Mouse (Mus musculus) heart, postnatal 25 days (tissue): ENCODE data around the gene Sugct. TPM values are rescaled to one million over a fixed set of nuclear protein-coding genes. Genes with fewer than 3 reads are reported as not detected.
"Not testable (repeated sequence)": the region's sequence is repeated elsewhere in the genome, so short reads cannot be mapped to it uniquely, and the experiment has no call there.

Source experiments
- DNase-seq: peaks from one replicate; pipeline ENCODE4 v3.0.0; 2022; ENCODE audit warnings: low spot score
- intact Hi-C: fragments of 180-260 bp; cut with DNase I; formaldehyde crosslinking; loops from one replicate; pipeline ENCODE4 v1.15.1; 2025
- total RNA-seq, 2 experiments: library from RNA; stranded (reverse); gene quantifications; 2 replicates each; pipeline ENCODE4 v1.2.3; 2021

The Sugct gene
- total RNA-seq, 2 experiments from 2014 or later = 0.61 to 0.96 TPM

DNA sequence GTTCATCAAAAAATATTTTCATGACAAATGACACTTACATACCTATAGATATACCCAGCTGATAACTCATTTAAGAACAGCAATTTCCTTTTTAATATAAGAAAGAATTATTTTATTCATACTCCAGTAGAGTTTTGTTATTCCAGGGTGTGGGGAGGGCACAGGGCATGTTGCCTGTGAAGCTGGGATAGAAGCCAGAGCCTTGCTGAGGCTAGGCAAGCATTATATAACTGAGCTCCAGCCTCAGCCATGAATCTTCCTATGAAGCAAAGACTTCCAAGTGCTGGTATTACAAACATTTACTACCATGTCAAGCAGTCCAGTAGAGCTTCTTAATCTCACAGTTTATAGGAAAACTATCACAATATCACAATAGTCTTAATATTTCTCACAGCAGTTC, 70.4 kb downstream of the Sugct start:
- no peak for DNase-seq
- intact Hi-C loops = no loop called here

DNA sequence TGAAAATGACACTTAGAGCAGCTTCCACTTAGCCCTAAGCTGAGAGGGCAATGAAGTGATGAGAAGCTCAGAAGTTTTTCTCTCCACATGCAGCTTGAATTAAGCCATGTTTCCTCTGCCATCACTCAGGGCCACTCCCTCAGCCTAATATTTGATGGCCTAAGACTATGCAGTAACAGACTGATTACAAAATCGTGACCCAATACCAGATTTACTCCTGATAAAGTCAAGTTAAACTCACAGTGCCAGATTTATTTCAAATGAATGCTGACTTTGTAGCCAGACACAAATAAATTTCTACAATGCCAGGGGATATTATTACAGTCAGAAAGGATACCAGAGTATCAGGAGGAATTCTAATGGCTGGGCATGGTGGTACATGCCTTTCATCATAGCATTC, 89.1 kb downstream of the Sugct start:
- no peak for DNase-seq
- intact Hi-C loops = no loop called here

DNA sequence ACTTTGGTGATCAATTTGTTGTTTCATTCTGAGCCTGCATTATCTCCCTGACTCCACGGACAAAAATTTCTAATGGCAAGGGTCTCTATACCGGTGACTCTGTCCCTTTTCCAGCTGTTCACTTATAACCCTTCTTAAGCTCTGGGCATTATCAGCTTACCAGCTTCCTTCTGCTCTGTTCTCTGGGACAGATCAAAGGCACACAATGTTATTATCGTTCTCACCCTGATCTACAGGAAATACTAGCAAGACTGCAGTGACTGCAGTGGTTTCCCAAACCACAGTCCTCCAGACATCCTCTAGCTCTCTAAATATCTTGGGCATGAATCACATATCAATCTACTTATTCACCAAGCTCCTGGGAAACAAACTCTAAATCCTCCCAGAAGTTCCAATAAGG, 90.7 kb downstream of the Sugct start:
- intact Hi-C loops = no loop called here
- no peak for DNase-seq

DNA sequence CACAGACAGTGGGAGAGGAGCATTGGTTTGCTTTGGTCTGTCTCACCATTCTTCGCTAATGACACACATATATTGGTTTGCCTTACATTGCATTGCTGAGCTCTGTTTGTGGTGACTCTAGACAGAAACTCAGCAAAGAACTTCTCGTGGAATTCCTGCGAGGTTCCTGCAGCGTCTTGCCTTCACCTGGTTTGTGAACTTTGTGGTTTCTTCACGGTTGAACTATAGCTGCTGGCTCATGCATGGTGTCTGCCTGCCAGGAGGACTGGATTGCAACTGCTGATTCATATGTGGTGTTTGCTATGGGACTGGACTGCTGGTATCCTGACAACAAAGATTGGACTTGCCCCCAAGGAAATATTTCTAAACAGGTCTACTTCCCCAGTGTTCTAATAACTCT, 91.6 kb downstream of the Sugct start:
- DNase-seq = no peak
- intact Hi-C loops = no loop called here

DNA sequence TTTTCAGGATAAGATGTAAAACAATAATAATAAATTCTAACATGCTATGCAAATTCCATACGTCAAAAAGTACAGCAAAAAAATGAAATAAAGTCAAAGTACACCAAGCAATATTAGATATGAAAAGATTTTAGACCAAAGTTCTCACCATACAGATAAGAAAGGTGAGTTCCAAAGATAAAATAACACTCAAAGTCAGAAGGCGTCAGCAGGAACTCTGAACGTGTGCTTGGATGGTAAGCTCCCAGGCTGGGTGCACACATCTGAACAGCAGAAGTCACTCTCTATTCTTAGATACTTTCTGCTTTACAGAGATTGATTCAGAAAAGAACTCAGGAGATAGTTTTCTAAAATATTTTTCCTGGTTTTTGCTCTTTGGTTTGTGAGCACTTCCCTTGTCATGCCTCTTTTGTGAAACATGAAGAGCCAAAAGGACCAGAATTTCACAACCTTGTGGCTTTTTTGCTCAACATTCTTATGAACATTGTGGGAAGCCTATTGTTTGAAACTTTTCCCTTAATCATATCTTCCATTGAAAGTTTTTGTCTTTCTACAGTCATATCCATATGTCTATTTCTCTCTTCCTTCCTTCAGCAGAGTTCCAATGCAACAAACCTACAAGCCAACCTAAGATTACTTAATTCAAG, 110.0 kb downstream of the Sugct start:
- intact Hi-C loops = loop anchor here (10.0 kb wide), 1 partner anchor 1601 kb away; no protein-coding TSS in a partner anchor

DNA sequence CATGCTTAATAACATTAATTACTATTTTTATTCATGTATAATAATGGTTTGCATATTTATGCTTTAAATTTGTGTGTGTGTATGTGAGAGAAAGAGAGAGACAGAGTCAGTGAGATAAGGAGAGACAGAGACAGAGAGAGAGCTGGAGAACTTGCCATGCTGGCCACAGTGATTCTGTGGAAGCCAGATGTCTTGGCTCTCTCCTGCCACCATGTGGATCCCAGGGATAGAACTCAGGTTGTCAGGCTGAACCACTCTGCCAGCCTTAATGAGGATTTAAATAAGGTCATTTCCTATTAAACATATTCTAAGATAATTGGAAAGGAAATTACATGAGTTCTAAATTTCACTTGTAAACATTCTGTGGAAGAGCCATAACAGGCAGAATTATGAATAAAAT, 110.5 kb downstream of the Sugct start:
- no peak for DNase-seq
- intact Hi-C loops = loop anchor here (10.0 kb wide), 1 partner anchor 1600 kb away; no protein-coding TSS in a partner anchor

More for the DNA sequence above, 110.0 kb downstream of the Sugct start:
- DNase-seq = no peak

DNA sequence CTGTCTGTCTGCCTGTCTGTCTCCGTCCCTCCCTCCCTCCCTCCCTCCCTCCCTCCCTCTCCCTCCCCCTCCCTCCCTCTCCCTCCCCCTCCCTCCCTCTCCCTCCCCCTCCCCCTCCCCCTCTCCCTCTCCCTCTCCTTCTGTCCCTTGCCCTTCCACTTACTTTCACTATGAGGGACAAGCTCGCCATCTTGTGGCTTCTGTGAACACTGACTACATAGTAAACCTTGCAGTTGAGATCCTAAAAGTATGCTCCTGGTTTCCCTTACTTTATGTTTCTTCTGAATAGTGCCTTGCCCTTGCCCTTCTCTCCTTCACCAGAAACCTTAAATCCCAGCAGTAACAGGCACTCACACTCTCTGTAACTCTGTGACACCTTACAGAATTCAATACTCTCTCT, 113.7 kb downstream of the Sugct start:
- no peak for DNase-seq
- intact Hi-C loops = loop anchor here (10.0 kb wide), 1 partner anchor 1597 kb away; no protein-coding TSS in a partner anchor

DNA sequence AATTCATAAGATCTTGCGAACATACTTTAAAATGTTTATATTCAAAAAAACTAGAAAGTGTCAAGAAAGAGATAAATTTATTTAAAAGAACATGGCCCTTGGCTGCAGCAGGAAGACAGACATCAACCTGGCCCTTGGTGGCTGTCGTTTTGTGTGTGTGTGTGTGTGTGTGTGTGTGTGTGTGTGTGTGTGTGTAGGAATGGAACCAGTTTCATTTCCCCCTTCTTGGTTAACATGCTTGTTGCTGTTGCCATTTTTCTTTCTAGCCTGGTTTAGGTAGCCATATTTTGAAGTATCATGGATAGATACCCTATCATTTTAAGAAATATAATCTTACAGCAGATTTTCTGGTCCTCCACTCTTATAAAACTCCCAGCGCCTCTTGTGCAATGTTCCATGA, 136.0 kb downstream of the Sugct start:
- intact Hi-C loops = no loop called here
- no peak for DNase-seq

DNA sequence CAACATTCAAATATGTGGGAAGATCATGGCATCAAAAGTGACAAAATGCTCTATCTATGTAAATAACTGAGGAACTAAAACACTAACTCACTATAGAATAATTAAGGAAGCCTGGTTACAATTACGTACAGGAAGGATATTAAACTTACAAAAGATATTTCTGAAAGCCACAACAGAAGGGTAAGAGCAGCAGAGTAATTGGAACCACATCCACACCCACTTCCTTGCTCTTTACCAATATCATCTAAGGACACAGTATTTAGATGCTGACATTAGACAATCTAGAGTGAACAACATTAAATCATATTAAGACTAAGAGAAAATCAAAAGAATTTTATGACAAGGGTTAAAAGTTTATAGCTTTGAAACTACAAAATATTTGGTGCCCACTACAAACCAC, 159.0 kb downstream of the Sugct start:
- no peak for DNase-seq
- intact Hi-C loops = no loop called here

DNA sequence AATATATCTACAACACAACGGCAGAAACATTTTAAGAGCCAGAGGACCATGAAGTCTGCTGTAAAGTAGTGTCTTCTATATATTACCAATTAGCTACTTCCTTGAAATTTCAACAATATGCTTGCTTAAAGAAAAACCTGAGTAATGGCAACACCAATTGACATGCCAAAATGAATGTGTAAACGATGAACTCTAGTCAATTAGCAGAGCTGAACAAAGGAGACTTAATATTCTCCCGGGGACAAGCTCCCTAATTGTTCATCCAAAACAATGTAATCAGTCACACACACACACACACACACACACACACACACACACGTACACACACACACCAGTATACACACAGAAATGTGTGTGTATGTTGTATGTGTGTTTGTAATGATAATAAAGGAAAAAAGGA, 160.5 kb downstream of the Sugct start:
- intact Hi-C loops = no loop called here
- DNase-seq = no peak

DNA sequence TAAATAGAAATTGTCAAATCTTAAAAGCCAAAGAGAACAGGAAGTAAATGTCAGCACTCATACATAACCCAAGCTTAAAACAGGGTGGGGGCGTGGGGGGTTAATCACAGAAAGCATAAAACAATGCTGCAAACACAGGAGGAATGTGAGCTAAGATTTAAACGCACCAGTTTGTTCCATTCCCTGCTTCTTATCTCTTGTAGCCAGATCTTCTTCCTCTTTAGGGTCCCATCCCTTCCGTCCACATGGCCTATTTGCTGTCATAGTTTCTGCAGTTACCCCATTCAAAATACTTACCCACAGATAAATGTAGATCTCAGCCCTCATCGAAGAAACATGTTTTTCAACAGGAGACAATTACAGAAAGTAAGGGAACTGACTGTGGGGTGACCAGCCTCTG, 160.9 kb downstream of the Sugct start:
- intact Hi-C loops = no loop called here
- no peak for DNase-seq

DNA sequence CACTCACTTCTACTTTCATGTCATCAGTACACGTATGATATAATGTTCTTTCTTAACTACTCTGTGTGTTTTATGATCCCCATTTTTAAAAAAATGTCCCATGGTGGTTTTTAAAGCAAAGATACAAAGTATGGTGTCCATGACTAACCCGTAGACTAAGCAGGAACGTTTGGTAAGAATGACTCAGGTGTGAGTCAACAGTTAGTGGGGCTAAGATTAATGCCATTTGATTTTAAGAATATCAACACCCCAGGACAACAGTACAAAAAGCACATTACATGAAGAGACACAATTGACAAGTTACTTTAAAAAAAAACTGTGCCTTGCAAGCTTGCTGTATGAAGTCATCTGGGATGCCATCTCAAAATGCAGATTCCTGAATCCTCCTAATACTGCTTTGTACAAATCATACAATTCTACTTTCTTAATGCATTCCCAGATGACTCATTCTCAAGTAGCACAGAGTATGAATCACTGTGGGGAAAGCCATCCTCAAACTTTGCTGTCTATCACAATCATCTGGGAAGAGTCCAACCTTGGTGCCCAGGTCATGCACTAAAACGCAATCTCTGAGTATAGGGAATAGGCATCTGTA, 184.1 kb downstream of the Sugct start:
- no peak for DNase-seq
- intact Hi-C loops = no loop called here

DNA sequence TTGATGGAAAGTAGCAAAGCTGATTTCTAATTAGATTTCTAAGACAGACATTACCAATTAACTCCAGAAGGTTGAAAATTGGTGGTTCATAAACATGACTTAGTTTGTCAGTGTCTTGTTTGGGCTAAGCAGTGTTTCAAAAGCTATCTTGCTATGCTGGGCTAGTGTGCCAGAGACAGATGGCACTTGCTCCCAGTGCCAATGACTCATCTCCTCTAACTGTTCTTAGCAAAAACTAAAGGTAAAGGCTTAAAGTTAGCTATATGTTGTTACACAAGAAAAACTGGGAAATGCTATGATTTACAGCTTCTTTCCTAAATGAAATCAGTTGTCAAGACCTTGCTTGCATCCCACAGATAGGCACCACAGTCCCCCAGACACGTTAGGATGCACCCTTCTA, 200.4 kb downstream of the Sugct start:
- intact Hi-C loops = no loop called here

DNA sequence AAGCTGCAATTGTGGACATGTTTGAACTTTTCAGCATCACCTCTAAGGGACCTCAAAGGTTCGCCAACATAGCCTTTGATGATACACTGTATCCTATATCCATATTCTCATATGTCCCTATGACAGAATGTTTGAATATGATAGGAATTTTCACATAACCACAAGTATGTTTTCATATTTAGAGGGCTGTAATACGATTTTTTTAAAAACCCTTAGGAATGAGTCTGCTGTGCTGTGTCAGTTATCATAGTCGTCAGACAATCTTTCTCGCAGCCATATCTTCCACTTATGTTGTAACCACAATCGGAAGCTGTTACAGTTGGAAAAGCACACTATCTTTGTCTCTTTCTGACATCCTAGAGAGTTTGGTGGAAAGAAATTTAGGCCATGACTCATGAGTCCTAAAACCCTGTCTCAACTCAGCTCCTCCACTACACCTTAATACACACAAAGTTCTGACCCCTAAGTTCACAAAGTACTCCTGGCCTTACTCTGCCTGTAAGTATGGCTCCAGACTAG, 201.2 kb downstream of the Sugct start:
- intact Hi-C loops = no loop called here
- no peak for DNase-seq

More for the DNA sequence above, 200.4 kb downstream of the Sugct start:
- DNase-seq = no peak

DNA sequence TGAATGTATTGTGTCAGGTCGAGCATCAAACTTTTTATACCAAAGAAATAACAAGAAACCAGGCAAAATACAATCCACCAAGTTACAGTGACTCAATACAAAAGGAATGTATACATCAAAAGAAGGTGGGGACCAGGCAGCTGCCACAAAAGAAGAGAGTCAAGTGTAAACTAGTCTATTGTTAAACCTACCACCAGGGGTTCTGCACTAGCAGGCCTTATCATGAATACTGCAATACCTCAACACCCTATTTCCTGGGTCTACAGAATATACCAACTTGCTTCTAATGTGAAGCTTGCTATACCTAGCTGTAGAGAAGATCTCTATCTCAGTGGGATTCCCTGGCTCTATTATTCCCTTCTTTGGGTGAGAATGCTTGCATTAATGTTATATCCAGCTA, 237.4 kb downstream of the Sugct start:
- DNase-seq, intact Hi-C loops: not testable (repeated sequence)

DNA sequence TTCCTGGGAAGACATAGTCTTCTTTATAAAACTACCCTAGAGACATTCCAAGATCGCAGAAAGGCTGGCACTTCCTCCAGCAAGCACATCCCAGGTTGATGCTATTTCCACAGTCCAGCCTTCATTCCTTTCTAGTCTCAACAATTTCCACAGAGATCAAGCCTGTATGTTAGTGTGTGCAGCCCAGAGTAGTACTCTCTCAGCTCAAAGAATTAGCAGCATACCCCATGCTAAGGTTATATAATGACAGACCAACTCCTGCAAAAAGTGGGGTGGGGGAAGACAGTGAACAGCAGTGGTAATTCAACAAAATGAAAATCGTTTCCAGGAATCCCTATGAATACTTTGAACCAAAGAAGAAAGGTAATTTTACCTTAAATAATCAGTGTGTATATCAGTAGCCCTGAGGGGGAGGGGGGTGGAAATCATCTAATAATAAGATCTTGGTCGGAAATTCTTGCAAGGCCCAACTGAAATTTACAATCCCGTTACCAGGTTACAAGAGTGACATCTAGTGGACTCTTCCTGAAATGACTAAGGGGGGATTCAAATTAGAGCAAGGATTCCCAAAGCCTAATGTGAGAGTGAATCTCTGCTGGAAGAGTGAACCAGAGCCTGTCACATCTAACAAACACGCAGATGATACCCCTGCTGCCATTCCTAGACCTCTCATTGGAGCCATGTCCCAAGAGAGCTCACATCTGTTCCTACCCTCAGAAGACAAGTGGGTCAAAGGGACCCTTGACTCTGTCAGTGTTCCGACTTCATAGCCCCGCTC, 263.0 kb downstream of the Sugct start:
- no peak for DNase-seq

DNA sequence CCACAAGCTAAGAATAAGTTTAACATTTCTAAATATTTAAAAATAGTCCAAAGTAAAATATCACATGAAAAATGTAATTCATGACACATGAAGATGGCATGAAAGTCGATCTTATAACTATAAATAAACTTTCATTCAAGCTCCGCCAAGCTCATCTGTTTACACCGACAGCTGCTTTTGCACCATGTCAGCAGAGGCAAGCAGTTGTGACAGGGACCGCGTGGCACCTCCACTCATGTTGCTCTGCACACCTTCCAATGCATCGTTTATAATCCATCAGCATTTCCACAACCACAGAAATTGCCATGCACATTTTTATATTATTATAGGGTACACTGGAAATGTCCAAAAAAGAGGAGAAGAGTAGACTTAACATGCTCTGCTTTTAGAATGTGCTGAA, 273.5 kb downstream of the Sugct start:
- no peak for DNase-seq
- intact Hi-C loops = no loop called here

More for the DNA sequence above, 263.0 kb downstream of the Sugct start:
- intact Hi-C loops = loop anchor here (5.0 kb wide), 1 partner anchor 1425 kb away; no protein-coding TSS in a partner anchor

DNA sequence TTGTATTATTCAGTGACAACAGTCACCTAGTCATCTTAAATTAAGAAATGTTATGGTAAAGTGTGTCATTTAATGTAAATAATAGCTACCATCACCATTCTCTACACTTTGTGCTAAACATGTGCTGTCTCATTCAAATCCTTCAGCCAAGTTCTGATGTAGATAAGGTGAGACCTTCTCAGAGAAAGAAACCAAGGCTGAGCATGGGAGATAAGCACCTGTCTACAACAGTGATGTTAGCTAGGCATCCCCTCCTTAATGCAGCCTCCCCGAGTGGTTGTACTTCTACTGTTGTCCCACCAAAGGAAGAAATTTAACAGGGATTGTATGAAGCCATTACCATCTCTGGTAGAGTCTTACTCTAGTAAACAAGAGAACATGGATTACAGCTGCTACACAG, 274.8 kb downstream of the Sugct start:
- DNase-seq = no peak
- intact Hi-C loops = no loop called here

DNA sequence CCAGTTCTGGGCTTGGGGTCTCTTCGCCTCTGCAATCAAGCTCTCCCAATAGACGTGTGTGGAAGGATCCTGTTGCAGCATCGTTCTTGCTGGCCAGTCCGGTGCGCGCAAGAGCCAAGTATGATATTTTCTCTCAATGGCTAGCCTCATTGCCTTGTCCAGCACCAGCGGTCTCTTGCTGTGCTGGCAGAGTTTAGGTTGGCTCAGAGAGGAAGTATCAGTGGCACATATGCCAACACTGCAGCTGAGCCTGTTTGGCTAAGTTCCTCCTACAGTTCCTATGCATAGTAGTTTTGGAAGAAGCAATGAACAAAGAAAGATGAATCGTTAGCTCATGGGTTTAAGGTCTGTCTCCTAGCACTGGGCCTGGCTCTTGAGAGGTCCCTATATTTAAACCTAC, 352.5 kb downstream of the Sugct start:
- DNase-seq = no peak
- intact Hi-C loops = no loop called here

DNA sequence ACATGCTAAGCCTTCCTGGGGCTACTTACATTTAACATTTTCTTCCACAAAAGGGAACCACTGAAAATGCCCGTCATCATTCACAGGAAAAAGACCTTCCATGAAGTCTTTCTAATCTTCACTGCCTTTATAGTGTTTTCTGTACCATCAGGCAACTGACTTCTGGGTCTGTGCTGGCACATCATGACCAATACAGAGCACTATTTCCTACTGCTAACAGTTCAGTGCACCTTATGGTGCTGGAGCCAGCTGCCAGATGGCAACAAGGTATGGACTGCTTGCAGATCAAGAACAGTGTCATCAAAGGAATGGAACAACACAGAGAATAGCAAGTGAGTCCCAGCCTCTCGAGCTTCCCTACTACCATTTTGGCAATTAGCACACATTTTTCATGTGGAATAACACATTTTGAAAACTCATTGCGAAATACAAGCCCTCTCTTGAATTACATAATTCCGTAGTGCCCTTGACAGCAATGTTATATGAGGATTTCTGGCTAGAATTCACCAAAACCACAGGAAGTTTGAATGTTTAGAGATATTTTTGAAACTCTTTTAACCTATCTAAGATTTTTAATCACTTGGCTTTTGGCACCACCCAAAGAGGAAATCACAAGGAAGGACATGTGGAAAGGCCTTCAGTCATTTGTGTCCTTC, 359.3 kb downstream of the Sugct start:
- no peak for DNase-seq
- intact Hi-C loops = no loop called here
